Mouse (Mus musculus): ENCODE measurements around the gene Shisal2a.

The Shisal2a gene

DNA sequence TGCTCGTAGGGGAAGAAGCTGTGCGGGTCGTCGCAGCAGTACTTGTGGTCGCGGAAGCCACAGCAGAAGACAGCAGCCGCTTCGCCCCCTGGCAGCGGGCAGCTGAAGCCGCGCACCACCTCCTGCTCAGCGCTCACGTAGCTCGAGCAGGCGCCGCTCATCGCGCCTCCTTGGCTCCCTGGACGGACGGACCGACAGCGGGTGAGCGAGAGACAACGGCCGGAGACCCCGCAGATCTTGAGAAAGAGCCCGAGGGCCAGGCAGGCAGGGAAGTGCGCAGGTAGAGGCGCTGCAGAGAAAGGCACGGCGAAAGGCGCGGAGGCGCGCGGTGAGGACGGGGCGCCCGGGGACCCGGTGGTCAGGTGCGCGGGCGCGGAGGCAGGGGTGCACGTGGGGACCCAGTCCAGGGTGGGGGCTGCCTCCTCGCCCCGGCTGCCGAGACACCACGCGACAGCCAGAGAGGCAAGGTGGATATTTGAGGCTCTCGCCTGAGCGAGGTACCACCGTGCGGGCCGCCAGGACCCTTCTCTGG lies at the start of gene Shisal2a:
Shisal2a (minus strand) TSS at position 167 of the 532 bp plus-strand sequence.
- peak; percentile 35 to 46 for DNase-seq

DNA sequence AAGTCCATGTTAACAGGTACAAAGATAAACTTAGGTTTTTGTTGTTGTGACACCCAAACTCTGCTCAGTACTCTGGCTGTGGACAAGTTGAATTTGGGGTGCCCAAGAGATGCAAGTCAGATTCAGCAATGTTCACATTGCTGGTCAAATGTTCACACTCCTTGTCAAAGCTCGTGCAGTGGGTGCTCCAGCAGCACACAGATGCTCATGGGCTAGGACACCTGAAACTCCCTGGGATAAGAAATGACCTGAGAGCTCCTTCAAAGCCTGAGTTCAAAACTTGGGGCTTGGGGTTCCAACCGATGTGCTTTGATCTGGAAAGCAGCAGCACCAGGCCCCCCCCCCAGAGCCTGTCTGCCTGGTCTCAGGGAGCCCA lies 48.4 kb upstream of the Shisal2a start:
- no peak for DNase-seq

DNA sequence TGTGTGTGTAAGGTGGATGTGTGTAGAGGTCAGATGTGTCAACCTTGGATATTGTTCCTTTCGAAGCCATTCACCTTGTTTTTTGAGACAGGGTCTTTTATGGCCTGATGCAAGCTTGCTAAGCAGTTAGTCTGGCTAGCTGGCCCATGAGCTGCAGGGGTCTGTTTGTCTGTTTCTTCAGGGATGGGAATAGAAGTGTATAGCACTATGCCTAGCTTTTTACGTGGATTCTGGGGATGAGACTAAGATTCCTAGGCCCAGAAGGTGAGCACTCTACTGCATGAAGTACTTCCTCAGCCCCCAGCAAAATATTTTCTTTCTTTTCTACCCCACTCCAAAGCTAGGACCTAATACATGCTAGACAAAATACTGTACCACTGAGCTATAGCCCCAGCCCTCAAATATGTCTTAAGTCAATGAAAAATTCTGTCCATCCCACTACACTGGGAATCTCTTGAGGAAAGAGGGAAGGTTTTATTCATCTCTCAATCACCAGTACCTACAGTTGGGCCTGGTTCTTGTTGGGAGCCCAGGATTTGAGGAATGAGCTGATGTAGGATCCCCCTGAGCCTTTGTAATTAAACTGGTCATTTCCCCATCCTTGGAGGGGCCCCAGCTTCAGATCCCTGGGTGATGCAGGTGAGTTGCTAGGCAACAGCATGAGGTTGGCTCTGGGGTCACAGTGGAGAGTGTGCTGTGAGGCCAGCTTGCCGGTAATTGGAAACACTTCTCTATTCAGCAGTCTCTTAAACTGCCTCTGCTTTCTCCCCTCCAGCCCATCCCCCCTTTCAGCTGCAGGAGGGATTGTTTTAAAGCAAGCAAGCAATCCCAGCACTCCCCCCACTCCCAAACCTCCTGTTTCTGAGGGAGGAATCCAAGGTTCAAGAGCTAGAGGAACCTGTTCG lies 47.8 kb upstream of the Shisal2a start:
- DNase-seq, result no peak

DNA sequence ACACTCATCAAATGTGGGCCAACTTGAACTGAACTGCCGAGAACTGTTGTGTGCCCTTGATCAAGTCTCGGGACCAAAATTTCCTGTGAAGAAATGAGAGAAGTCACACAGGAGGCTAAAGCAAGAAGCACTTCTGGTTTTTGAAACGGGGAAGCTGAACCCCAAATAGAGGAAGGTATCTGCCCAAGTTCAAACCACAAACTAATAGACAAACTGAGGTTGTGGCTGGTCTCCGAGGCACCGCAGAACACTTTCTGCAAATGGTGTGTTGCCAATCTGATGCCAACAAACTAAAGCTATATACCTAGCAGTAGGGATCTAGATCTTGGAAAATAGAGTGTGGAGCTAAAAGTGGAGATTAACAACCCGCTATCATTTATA lies 45.2 kb upstream of the Shisal2a start:
- no peak for DNase-seq

DNA sequence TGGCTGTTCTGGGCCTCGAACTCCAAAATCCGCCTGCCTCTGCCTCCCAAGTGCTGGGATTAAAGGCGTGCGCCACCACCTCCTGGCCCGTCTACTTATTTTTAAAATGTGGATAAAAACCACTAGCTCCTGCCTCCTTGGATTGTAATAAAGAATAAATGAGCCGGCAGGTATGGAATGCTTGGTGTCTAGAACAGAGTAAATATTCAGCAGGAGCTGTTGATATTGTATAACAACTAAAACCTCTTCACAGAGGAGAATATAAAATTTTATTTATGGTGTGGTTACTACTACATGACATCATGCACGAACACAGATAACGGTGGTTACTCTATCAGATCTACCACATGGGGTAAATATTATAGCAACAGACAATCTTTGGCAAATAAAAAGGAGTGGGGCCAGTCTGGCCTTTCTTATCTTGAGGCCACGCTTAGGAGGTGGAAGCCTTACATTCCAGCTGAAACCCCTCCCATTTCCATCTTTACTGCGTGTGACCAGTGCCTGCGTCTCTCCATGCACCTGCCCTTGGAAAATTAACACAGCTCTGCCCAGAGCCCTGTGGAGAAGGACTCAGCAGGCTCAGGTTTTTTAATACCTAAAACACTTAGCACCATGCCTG lies 44.7 kb upstream of the Shisal2a start:
- no peak for DNase-seq

DNA sequence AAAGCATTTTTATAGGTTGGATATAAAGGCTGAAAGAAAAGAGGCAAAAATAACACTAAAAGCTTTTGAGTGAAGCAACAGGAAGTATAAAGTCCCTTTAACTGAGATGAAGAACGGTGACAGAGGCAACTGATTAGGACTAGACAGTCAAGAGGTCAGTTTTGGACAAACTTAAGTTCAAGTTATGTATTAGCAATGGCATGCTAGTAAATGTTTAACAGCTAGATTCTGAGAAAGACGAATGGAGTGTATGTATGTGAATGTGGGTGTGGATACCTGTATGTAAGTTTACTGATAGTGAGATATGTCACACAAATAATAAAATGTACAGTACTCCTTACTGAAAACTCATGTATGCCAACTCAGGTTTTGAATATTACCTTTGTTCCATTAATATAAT lies 41.4 kb upstream of the Shisal2a start:
- no peak for DNase-seq

DNA sequence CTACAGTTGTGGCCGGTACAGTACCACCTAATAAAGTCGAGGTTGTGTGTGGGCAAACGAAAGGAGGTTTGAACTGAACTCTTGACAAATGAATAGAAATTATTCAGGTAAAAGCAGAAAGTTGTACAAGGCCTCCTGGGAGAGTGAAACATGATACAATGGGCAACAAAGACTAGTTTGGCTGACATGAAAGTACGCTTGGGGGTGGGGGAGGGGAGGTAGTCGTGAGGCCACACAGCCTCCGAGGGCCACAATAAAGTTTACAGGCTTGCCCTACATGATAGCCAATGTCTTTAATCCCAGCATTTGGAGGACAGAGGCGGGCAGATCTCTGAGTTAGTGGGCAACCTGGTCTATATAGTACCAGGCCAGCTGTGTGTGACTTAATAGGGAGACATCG lies 24.5 kb upstream of the Shisal2a start:
- DNase-seq, result no peak

DNA sequence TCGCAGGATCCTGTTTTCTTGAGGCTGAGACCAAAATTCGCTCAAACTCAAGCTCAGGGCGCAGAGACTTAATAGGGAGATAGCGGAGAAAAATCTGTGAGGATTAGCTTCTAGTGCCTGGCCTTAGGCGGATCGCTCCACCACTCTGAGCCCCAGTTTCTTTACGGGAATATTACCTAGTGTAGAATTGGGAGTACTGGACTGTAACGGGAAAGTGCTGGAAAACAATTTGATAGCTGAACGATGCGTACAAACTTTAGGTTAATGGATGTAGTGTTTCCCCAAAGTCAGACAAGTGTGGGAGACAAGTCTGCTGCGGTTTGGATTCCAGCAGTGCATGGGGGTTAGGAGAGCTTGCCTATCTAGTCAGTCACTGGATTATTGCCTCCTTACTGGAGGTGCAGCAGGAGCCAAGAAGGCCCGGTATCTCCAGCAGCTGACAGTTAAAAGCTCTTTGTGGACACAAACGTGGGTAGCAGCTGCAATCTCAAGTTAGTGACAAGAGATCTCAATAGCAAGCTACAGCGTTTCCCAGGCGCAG lies 23.8 kb upstream of the Shisal2a start, which contains the start of gene Gpx7:
Gpx7 (minus strand) TSS at position 101 of the 541 bp plus-strand sequence.
- no peak for DNase-seq

DNA sequence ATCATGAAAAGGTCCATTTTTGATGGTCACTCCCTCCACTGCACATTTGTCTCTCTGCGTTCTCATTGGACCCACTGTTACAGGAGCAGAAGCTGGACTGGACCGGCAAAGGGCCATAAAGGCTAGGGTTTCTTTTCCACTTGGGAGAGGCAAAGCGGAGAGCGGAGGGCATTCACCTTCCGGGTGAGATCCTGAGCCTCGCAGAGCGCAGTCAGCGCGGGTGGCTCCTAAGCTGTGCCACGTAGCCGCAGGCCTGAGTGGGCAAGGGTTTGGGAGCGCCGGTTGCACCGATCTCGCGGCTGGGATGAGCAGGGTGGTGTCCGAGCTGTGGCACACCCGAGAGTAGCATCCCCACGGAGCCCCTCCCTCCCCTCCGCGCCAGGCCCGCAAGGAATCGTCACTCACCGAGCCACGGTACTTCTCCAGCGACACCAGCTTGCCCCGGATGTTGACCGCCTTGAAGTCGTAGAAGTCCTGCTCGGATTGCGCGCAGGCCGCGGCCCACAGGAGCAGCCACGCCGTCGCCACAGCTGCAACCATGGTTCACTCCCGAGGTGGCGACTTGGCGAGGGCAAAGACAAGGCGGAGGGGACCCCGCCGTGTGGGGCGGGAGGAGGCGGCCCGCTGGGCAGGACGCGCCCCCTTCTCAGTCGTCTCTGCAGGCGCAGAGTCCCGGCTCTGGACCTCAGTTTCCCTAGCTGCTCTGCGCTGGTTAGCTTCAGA lies 23.1 kb upstream of the Shisal2a start:
- DNase-seq, result peak; percentile 76 to 77

DNA sequence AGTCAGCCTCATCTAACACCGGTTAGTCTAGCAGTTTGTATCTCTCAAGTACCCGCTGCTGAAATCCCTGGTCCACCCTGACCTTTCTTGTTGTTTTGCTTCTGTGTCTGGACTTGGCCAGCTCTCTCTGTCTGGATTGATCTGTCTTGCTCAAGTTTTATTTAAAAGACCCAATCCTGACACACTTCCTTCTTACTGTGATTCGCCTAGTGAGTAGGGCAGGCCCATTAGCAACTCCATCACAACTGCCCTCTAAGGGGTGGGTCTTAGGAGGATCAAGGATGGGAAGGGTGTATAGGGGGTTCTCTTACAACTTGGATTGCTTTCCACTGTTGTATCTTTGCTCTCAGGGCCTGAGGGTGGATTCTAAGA lies 22.6 kb upstream of the Shisal2a start:
- no peak for DNase-seq

DNA sequence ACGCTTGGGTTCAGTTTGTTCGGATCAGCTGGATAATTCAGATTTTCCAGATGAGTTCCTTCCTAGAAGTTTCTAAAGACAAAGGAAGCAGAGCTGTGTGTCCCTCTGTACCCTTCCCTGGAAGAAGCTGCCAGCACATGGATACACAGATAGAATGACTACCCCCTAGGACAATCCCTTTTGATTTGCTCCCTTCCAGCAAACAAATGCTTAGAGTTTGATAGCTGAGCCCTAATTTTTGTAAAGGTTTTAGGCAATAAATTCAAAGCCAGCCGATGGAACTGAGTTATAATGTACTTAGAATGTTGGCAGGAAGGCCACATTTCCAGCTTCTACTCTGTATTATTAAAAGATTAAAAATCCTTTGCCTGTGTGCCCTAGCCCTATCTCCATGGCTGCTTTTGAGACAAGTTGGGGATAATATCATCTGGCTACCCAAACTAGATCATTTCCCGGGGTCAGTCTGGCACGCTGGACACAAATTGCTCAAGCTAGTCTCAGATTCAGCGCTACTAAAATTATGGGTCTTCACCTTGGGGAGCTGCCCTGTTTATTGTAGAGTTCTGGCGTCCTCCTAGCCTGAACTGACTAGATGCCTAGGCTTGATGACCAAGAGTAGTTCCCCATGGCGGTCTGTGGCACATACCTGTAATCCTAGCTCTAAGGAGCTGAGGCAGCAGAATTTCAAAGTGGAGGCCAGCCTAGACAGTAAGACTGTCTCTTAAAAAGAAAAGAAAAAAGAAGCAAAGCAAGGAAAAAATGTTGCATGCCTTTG lies 20.9 kb upstream of the Shisal2a start:
- DNase-seq, result no peak

DNA sequence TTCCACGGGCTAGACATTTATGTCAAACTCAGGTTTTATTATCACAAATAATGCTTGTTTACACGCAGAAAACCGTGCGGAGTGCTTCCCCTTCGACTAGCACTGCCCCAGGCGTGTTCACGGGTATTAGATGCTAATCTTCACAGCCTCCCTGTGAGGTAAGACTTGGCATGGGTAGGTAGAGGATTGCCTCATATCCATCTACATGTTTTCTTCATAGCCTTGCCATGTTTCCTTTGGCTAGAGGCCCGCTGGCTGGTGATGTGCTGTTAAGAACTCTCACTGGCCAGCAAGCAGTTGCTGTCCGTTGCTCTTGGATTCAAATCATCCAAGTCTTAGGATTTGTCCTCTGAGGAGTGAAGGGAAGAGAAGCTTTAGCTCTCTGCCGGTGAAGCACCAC lies 17.2 kb upstream of the Shisal2a start:
- no peak for DNase-seq

DNA sequence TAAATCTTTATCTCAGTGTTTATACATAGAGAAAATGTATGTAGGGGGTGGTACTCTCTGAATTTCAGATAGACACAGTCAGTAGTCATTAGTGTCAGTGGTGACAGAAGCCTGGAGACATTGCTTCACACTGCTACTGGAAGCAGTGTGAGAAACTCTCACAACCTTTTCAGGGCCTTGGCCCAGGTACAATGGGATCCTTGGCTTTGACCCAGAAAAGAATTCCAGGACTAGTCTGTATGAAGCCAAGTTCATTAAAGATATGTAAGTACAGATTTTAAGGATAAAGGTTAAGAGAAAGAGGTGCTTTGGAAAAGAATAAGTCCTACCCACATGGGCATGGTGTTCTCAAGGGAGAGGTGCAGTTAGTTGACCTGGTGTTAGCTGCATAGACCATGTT lies 11.1 kb upstream of the Shisal2a start:
- no peak for DNase-seq

DNA sequence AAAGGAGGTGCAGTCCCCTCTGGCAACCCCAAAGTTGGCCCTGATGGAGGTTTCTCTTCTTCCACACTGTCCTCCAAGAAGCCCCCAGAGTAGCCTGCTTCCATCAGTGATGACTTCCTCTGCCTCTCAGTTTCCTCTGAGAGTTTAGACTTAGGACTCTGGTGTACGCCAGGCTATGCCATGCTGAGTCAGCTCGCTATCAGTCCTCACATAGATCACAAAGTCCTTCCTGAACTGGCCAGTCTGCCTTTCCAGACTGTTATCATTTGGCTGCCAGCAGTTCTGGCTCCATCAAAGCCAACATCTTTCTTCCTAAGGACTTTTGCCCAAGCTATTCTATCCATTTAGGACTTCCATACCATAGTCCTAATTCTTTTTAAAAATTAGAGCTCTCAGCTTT lies 9.4 kb upstream of the Shisal2a start:
- no peak for DNase-seq

DNA sequence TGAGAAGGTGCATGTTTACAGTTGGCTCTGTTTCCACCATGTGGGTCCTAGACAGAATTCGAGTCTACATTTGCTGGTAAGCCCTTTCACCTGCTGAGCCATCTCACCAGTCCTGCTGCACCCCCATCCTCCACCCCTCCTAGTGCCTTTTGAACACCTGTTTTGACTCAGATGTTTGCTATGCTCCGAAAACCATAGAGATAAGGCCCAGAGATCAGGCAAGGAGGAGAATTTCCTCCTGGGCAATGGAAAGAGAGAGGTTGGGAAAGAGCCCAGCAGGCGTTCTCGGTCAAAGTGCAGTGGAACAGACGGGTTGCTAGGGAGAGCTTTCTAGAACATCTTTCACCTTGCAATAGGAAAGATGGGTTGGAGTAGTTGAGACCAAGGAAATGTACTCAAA lies 8.0 kb upstream of the Shisal2a start:
- DNase-seq, result no peak

DNA sequence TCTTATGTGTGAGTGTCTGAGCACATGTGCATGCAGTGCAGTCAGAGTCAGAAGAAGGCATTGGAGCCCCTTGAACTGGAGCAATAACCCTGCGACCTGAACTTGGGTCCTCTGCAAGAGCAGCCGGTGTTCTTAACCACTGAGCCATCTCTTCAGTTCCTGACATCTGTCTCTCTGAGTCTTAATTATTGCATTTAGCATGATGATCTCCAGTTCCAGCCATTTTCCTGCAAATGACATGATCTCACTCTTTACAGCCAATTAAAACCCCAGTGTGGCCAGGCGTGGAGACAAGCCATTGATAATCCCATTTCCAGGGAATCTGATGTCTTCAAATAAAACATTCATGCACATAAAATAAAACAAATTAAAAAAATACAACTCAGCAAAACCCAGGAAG lies 5.6 kb upstream of the Shisal2a start:
- DNase-seq, result no peak

DNA sequence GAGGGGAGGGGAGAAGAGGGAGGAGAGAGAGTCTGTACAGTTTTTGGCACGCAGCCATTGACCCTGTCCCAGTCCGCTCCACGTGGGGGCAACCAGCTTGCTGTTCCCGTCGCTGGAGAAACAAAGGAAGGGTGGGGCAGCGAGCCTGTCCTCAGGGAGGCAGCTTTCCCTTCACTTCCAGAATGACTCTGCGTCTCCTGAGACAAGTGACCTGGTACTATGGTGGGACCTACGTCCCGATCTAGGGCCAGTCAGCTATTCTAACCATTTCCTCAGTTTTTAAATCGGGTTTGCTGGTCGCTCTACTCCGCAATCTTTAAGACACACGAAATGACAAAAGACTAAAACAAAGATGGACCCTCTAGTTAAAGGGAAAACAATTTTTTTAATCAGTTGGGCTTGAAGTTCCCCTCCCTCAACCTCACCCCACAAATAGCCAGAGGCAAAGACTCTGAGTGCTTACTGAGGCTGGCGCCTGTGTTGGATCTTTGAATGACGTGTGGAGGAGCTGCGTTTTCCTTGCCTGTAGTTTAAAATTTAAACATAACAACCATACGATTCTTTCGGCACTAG lies 4.6 kb upstream of the Shisal2a start:
- DNase-seq, result peak; percentile 64 to 78

DNA sequence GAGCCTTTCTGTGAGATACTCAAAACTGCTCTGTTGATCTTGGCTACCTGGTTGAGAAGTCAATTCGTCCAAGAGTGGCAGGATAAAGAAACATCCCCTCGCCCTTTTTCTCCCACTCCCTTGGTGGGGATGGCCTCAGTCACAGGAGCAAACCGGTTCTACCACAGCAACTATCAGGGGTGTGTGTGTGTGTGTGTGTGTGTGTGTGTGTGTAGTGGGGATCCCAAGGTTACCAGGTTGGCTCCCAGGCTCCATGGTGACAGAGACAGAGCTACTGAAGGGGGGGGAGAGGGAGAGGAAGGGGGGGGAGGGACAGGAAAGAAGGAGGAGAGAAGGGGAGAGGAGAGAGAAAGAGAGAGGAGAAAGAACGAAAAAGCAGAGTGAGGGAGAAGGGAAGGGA lies 4.0 kb upstream of the Shisal2a start:
- peak in 1 of 2 experiments; percentile 28 for DNase-seq

DNA sequence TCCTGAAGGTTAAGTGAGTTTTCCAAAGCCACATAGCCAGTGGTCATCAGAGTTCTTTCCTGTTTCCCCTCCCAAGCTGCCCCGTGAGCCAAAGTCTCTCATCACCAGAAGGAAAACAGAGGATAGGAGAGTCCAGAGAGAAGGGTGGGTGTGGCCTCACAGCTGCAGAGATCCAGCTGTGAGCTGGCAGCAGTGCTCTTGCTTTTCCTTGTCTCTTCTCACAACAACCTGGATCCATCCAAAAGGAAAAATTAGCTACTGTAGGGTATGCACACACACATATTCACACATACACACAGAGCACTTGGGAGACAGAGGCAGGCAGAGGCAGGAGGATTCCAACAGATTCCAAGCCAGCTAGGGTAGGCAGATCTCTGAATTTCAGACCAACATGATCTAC lies 2.9 kb upstream of the Shisal2a start:
- no peak for DNase-seq

DNA sequence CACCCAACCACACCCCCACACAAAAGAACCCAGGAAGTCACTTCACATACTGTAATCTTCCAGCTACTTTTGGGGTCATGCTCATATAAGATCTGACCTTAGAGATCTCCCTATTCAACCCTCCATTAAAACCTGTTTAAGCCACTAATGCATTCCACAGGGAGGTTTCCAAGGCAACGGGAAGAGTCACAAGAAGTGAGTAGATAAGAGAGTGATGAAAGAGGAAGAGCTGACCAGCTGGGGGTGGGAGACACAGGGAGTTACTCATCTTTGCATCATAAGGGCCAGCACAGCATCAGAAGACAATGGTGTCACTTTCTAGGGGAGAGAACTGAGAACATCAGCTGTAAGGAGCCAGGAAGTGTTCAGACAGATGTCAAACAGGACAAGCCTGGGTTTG lies 3.0 kb downstream of the Shisal2a start:
- no peak for DNase-seq

DNA sequence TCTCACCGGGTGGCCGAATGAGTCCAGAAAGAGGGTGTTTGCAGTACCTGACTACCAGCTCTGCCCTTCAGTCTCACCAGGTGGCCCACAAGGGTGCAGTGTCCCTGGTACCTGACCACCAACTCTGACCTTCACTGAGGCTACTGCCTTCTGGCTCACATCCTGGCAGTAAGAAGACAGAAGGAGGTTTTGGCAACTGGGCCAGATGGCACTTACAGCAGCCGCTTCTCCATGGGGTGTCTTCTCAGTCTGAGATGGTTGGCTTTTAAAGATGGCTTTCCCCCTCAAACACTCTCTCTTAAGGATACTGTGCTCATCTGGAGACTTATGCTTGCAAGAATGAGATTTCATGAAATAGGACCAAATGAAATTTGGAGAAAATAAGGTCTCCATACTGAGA lies 3.7 kb downstream of the Shisal2a start:
- DNase-seq, result peak in 1 of 2 experiments; percentile 42

DNA sequence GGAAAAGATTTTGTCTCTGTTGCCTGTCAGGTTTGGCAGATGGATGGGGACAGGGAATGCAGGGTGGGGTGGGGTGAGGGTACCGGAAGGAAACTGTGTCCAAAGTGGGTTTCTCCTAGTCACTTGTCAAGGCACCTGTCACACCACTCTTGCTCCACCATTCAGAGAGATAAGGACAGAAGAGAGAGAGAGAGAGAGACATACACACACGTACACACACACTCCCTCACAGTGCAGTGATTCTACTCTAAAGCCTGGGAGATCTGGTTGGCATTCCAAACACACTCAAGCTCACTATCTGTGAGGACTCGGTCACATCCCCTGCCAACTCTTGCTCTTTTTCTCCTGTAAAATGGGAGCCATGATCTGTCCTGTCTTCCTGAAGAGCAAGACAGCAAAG lies 11.0 kb downstream of the Shisal2a start:
- DNase-seq, result no peak
